Mouse (Mus musculus) MEL (cell line): Measurements from ENCODE around the gene Ank2. TPM values are rescaled to one million over a fixed set of nuclear protein-coding genes. Genes with fewer than 3 reads are reported as not detected.

Experiments used
- DNase-seq: peaks from one replicate; pipeline ENCODE4 v3.0.0; 2011; ENCODE audit warnings: low read depth, low spot score
- H3K27ac ChIP-seq: 2 replicates; pipeline ENCODE4 v1.5.1; 2012; ENCODE audit warnings: low read depth, mild to moderate bottlenecking, control low read depth, low read length, moderate library complexity; ENCODE audit not compliant: control insufficient read depth
- H3K27me3 ChIP-seq, 2 experiments: fragments of 150-350 bp in 1 of 2; sonication (generic) in 1 of 2; 2 replicates each; pipeline ENCODE4 v1.6.1; 2012; ENCODE audit warnings: low read length in 2 of 2, mild to moderate bottlenecking in 2 of 2, improper control_type of control experiment in 1 of 2, moderate library complexity in 1 of 2; ENCODE audit not compliant: insufficient read depth in 2 of 2, control insufficient read depth in 1 of 2
- H3K36me3 ChIP-seq, 2 experiments: 2 replicates each; pipeline ENCODE4 v1.6.1; 2012 to 2014; ENCODE audit warnings: low read length in 2 of 2, improper control_type of control experiment in 1 of 2, inconsistent platforms in 1 of 2, mild to moderate bottlenecking in 1 of 2; ENCODE audit not compliant: insufficient read depth in 2 of 2, control insufficient read depth in 1 of 2
- H3K4me1 ChIP-seq, 2 experiments: fragments of 150-350 bp in 1 of 2; sonication (generic) in 1 of 2; 2 replicates each; pipeline ENCODE4 v1.6.1; 2012; ENCODE audit warnings: low read length in 2 of 2, improper control_type of control experiment in 1 of 2, mild to moderate bottlenecking in 1 of 2; ENCODE audit not compliant: insufficient read depth in 2 of 2, control insufficient read depth in 1 of 2
- H3K4me3 ChIP-seq, 2 experiments: fragments of 150-350 bp in 1 of 2; sonication (generic) in 1 of 2; 2 replicates each; pipeline ENCODE4 v1.5.1; 2012; ENCODE audit warnings: low read depth in 2 of 2, low read length in 2 of 2, mild to moderate bottlenecking in 2 of 2, moderate library complexity in 2 of 2, control low read depth in 1 of 2, improper control_type of control experiment in 1 of 2; ENCODE audit not compliant: control insufficient read depth in 1 of 2, insufficient read depth in 1 of 2
- H3K79me2 ChIP-seq: 2 replicates; pipeline ENCODE4 v1.6.1; 2012; ENCODE audit warnings: mild to moderate bottlenecking, low read length, moderate library complexity; ENCODE audit not compliant: control insufficient read depth, poor library complexity, insufficient read depth
- H3K9ac ChIP-seq: 2 replicates; pipeline ENCODE4 v1.6.1; 2012; ENCODE audit warnings: low read depth, mild to moderate bottlenecking, control low read depth, low read length, moderate library complexity; ENCODE audit not compliant: control insufficient read depth, poor library complexity, severe bottlenecking
- H3K9me3 ChIP-seq: fragments of 150-350 bp; sonication (generic); replicated peaks from 2 replicates; pipeline ENCODE4 v1.6.1; 2012; ENCODE audit warnings: mild to moderate bottlenecking, low read length, improper control_type of control experiment, moderate library complexity; ENCODE audit not compliant: insufficient read depth
- BHLHE40 ChIP-seq: IDR thresholded peaks from 2 replicates; pipeline ENCODE4 v1.6.1; 2012; ENCODE audit warnings: low read depth, mild to moderate bottlenecking, inconsistent platforms, low read length, improper control_type of control experiment, borderline replicate concordance
- CTCF ChIP-seq, 3 experiments: IDR thresholded peaks in 2 of 3; conservative IDR thresholded peaks in 1 of 3; 2 replicates each; pipeline ENCODE4 v1.5.1; 2011 to 2012; ENCODE audit warnings: low read length in 3 of 3, low read depth in 2 of 3, mild to moderate bottlenecking in 2 of 3, improper control_type of control experiment in 1 of 3, inconsistent platforms in 1 of 3, mixed read lengths in 1 of 3, moderate library complexity in 1 of 3; ENCODE audit not compliant: control insufficient read depth in 1 of 3, insufficient read depth in 1 of 3, poor library complexity in 1 of 3, severe bottlenecking in 1 of 3
- E2F4 ChIP-seq: IDR thresholded peaks from 2 replicates; pipeline ENCODE4 v1.6.1; 2011; ENCODE audit warnings: low read depth, low read length, improper control_type of control experiment, borderline replicate concordance
- ELF1 ChIP-seq: IDR thresholded peaks from 2 replicates; pipeline ENCODE4 v1.6.1; 2014; ENCODE audit warnings: low read depth, mild to moderate bottlenecking, inconsistent platforms, low read length, improper control_type of control experiment, moderate library complexity
- ETS1 ChIP-seq: IDR thresholded peaks from 2 replicates; pipeline ENCODE4 v1.6.1; 2012; ENCODE audit warnings: low read depth, mild to moderate bottlenecking, inconsistent platforms, low read length, improper control_type of control experiment, moderate library complexity
- GATA1 ChIP-seq: IDR thresholded peaks from 2 replicates; pipeline ENCODE4 v1.6.1; 2011; ENCODE audit warnings: low read depth, low read length, improper control_type of control experiment
- JUND ChIP-seq: IDR thresholded peaks from 2 replicates; pipeline ENCODE4 v1.6.1; 2011; ENCODE audit warnings: low read depth, mild to moderate bottlenecking, improper control_type of control experiment, low read length
- MAX ChIP-seq: IDR thresholded peaks from 2 replicates; pipeline ENCODE4 v1.6.1; 2011; ENCODE audit warnings: low read length, improper control_type of control experiment
- MEF2A ChIP-seq: IDR thresholded peaks from 2 replicates; pipeline ENCODE4 v1.6.1; 2014; ENCODE audit warnings: low read depth, mild to moderate bottlenecking, inconsistent platforms, low read length, improper control_type of control experiment; ENCODE audit not compliant: poor library complexity, insufficient replicate concordance, severe bottlenecking; ENCODE audit errors: extremely low read depth
- MXI1 ChIP-seq: IDR thresholded peaks from 2 replicates; pipeline ENCODE4 v1.6.1; 2011; ENCODE audit warnings: mild to moderate bottlenecking, low read depth, low read length, improper control_type of control experiment
- POLR2AphosphoS2 ChIP-seq: IDR thresholded peaks from 2 replicates; pipeline ENCODE4 v1.6.1; 2011; ENCODE audit warnings: low read length, improper control_type of control experiment
- POLR2AphosphoS5 ChIP-seq: IDR thresholded peaks from 2 replicates; pipeline ENCODE4 v1.6.1; 2012; ENCODE audit warnings: low read depth, borderline replicate concordance, mild to moderate bottlenecking, inconsistent platforms, low read length, moderate library complexity, mixed read lengths
- RCOR1 ChIP-seq: IDR thresholded peaks from 2 replicates; pipeline ENCODE4 v1.6.1; 2012; ENCODE audit warnings: low read depth, mild to moderate bottlenecking, inconsistent platforms, low read length, improper control_type of control experiment
- SIN3A ChIP-seq: IDR thresholded peaks from 2 replicates; pipeline ENCODE4 v1.6.1; 2012; ENCODE audit warnings: low read length, improper control_type of control experiment, inconsistent platforms
- SMC3 ChIP-seq: IDR thresholded peaks from 2 replicates; pipeline ENCODE4 v1.6.1; 2011; ENCODE audit warnings: low read depth, low read length, improper control_type of control experiment
- TAL1 ChIP-seq: IDR thresholded peaks from 2 replicates; pipeline ENCODE4 v1.6.1; 2012; ENCODE audit warnings: mild to moderate bottlenecking, inconsistent platforms, low read length, moderate library complexity, mixed read lengths
- TBP ChIP-seq: IDR thresholded peaks from 2 replicates; pipeline ENCODE4 v1.8.0; 2011; ENCODE audit warnings: low read depth, low read length, improper control_type of control experiment
- UBTF ChIP-seq: IDR thresholded peaks from 2 replicates; pipeline ENCODE4 v1.6.1; 2012; ENCODE audit warnings: low read depth, mild to moderate bottlenecking, inconsistent platforms, low read length, improper control_type of control experiment, moderate library complexity, borderline replicate concordance; ENCODE audit not compliant: insufficient read depth
- ZKSCAN1 ChIP-seq: IDR thresholded peaks from 2 replicates; pipeline ENCODE4 v1.6.1; 2012; ENCODE audit warnings: low read depth, mild to moderate bottlenecking, inconsistent platforms, low read length, improper control_type of control experiment, moderate library complexity
- ZMIZ1 ChIP-seq: IDR thresholded peaks from 2 replicates; pipeline ENCODE4 v1.6.1; 2012; ENCODE audit warnings: low read depth, mild to moderate bottlenecking, inconsistent platforms, low read length, improper control_type of control experiment, moderate library complexity
- polyA plus RNA-seq, 2 experiments: library from polyadenylated mRNA; stranded (reverse) in 1 of 2; unstranded in 1 of 2; fragments of >175 nt in 1 of 2; fragments of >200 nt in 1 of 2; gene quantifications; 2 replicates each; pipeline versions ENCODE4 v1.2.1 to v1.2.4; 2012; ENCODE audit warnings: low replicate concordance in 2 of 2, low read depth in 1 of 2; ENCODE audit not compliant: insufficient read length in 2 of 2, insufficient read depth in 1 of 2, missing spikeins in 1 of 2
- total RNA-seq: library from RNA; depleted of rRNA; stranded (reverse); fragments of 300-350 nt; gene quantifications from 2 replicates; pipeline ENCODE4 v1.2.3, GENCODE M21; 2012

The Ank2 gene
- total and polyA plus RNA-seq, 3 experiments = 2.7 to 4.5 TPM; not detected in 1

DNA sequence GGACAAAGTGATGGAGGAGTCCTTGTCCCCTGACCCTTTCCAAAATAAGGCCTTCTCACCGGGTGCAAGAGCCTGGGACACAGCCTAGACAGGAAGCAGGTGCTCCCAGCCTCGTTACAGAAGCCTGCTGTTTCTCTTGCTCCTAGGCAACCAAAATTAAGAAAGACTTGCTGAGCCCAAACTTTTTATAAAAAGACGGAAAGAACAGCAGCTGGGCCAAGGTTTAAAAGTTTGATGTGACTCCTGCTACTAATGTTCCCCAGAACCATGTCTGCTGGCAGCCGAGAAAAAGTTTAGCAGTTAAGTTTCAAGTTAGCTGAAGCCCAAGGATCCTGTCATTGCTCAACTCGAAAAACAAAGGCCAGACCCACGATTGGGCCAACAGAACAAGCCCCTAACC lies 480.0 kb downstream of the Ank2 start:
- no peaks in the 10 kb centered on the region for H3K79me2 ChIP-seq
- H3K27me3 ChIP-seq = no peaks in the 10 kb centered on the region
- no peak for DNase-seq
- no peaks in the 10 kb centered on the region for H3K9me3 ChIP-seq
- H3K4me1 ChIP-seq = no peaks in the 10 kb centered on the region
- peaks cover 0 to 2% of the 10 kb centered on the region in 2 experiments; a peak in 2 of 4 replicates for H3K36me3 ChIP-seq
- H3K27ac ChIP-seq = no peak overlapping the region
- TF ChIP-seq TAL1 = no peak
- no peak for TF ChIP-seq SMC3
- no peak for TF ChIP-seq MAX
- no peak for TF ChIP-seq ELF1
- TF ChIP-seq MEF2A = no peak
- no peak for TF ChIP-seq UBTF
- TF ChIP-seq ETS1 = no peak
- no peak for TF ChIP-seq POLR2AphosphoS5
- no peak for TF ChIP-seq ZMIZ1
- TF ChIP-seq RCOR1 = no peak
- no peak for TF ChIP-seq CTCF (IDR thresholded peaks at IDR 0.05 in 2 of 3, conservative IDR thresholded peaks at IDR 0.05 in 1 of 3; ENCODE audit: control insufficient read depth in 1 of 3, insufficient read depth in 1 of 3, low read depth in 2 of 3, low read length in 3 of 3, poor library complexity in 1 of 3, severe bottlenecking in 1 of 3)
- no peak for TF ChIP-seq TBP
- no peak for TF ChIP-seq MXI1
- TF ChIP-seq BHLHE40 = no peak
- TF ChIP-seq ZKSCAN1 = no peak
- TF ChIP-seq POLR2AphosphoS2 = no peak
- no peak for TF ChIP-seq SIN3A
- TF ChIP-seq, all 39 proteins: peak for 0
- no peak overlapping the region for H3K4me3 ChIP-seq
- H3K9ac ChIP-seq = no peak overlapping the region

DNA sequence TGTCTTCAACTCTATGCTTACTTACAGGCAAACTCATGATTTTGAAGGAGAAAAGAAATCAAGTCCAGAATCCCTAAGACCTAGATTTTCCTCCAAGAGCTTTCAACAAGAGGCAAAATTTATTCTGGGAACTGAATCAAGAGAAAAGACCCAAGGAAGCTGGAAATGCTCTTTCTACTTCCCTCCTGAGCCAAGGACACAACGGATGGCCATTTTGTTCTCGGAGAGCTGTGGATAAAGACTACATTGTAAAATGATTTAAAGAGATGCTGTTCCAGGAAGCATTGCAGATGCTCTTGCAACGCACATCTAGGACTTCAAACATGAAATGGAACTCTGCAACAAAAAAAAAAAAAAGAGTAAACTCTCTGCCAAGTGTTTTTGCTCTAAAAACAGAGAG lies 481.6 kb downstream of the Ank2 start:
- Histone ChIP-seq H3K27me3 (no peaks in the 10 kb centered on the region), H3K27ac (no peak overlapping the region)
- no peak for DNase-seq
- TF ChIP-seq MEF2A = no peak
- no peak for TF ChIP-seq CTCF (IDR thresholded peaks at IDR 0.05 in 2 of 3, conservative IDR thresholded peaks at IDR 0.05 in 1 of 3; ENCODE audit: control insufficient read depth in 1 of 3, insufficient read depth in 1 of 3, low read depth in 2 of 3, low read length in 3 of 3, poor library complexity in 1 of 3, severe bottlenecking in 1 of 3)
- no peak for TF ChIP-seq GATA1
- no peak for TF ChIP-seq JUND
- TF ChIP-seq E2F4 = no peak
- TF ChIP-seq, all 39 proteins: peak for 0
- no peaks in the 10 kb centered on the region for H3K79me2 ChIP-seq
- H3K36me3 ChIP-seq = peaks cover 0 to 2% of the 10 kb centered on the region in 2 experiments; a peak in 2 of 4 replicates
- no peak overlapping the region for H3K9ac ChIP-seq
- no peaks in the 10 kb centered on the region for H3K9me3 ChIP-seq
- H3K4me3 ChIP-seq = no peak overlapping the region
- H3K4me1 ChIP-seq = no peaks in the 10 kb centered on the region
